Mouse (Mus musculus): ENCODE measurements at regions not wholly inside any gene's neighbourhood (a gene's known extent, or its start where the extent isn't known, plus 50 kb on each side); places are given as distances from the start of the nearest gene placed in this dataset.
A peak's percentile ranks its signal among the peaks of the same experiment; 100 is the strongest.

DNA sequence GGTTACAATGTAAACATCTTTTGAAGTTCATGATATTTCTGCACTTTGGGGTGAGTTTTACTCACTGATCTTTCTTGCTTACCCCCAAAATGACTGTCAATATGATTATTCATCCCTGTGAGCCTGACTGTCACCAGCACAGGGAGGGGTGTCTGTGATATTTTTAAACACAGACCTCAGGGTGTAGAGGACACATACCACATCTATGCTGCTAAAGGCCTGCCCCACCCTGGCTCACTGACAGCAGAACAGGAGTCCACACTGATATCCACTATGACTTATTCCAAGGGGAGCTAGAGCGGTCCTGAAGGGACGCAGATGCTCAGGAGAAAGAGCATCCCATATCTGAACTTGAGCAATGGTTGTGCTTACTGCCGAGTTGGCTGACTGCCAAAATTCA lies 135.1 kb downstream of the Cog6 start:
- Histone ChIP-seq H3K36me3 (ENCODE audit: control insufficient read depth, insufficient read depth, low read length) (no peaks in the 10 kb centered on the region), H3K27ac (ENCODE audit: insufficient read depth, low read depth, low read length) (no peak overlapping the region), H3K27me3 (replicated peaks; ENCODE audit: control insufficient read depth, insufficient read depth, low read length) (no peaks in the 10 kb centered on the region), H3K4me3 (ENCODE audit: insufficient read depth, low read depth, low read length) (no peak overlapping the region), H3K4me1 (ENCODE audit: control insufficient read depth, insufficient read depth, low read length) (no peaks in the 10 kb centered on the region)
- TF ChIP-seq POLR2A (IDR thresholded peaks at IDR 0.05; ENCODE audit: low read depth, low read length) = no peak
- no peak for TF ChIP-seq CTCF (conservative IDR thresholded peaks at IDR 0.05; ENCODE audit: insufficient read depth, insufficient read length, low read depth, low read length)
- no peak for DNase-seq
- 82% methylated on average over 3 of the region's 3 CpGs for WGBS

DNA sequence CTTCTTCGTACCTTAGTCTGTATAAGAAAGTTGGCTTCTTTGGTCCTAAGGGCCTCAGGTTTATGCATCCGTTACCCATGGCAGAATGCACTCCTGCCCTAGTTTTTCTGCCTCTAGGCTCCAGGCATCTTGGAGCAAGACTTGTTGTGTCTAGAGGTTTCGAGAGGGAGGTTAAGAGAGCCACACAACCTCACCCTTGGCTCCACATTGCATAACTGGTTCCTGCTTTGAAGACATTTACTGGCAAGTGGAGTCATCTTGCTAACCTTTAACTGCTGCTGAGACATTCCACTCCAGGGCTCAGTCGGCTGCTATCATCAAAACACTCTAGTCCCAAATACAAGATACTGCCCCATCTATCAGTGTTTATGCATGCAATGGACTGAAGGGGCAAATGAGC lies 135.9 kb downstream of the Cog6 start:
- no peak overlapping the region for H3K27ac ChIP-seq (ENCODE audit: insufficient read depth, low read depth, low read length)
- H3K4me1 ChIP-seq (ENCODE audit: control insufficient read depth, insufficient read depth, low read length) = no peaks in the 10 kb centered on the region
- no peaks in the 10 kb centered on the region for H3K36me3 ChIP-seq (ENCODE audit: control insufficient read depth, insufficient read depth, low read length)
- H3K27me3 ChIP-seq (replicated peaks; ENCODE audit: control insufficient read depth, insufficient read depth, low read length) = no peaks in the 10 kb centered on the region
- WGBS = 68% methylated on average over 4 of the region's 4 CpGs
- no peak for TF ChIP-seq CTCF (conservative IDR thresholded peaks at IDR 0.05; ENCODE audit: insufficient read depth, insufficient read length, low read depth, low read length)
- no peak for TF ChIP-seq POLR2A (IDR thresholded peaks at IDR 0.05; ENCODE audit: low read depth, low read length)
- no peak overlapping the region for H3K4me3 ChIP-seq (ENCODE audit: insufficient read depth, low read depth, low read length)
- peak; percentile 21 for DNase-seq

DNA sequence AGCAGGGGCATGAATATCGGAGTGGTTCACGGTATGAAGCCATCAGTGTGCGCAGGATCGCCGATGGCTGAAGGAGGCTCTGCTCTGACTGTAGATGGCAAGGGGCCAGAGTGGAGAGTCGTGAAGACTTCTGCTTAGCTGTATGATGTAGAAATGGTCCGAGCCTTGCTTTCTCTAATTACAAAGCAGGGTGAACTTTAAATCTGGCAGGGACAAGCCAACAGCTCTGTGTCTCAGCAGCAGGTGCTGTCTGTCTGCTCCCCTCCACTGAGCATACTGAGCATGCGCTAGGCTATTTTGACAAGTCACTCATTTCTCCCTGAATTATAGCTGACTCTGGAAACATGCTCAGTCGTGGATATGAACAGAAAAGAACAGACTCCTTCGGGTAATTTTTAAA lies 137.3 kb downstream of the Cog6 start:
- Histone ChIP-seq H3K27ac (ENCODE audit: insufficient read depth, low read depth, low read length) (no peak overlapping the region), H3K36me3 (ENCODE audit: control insufficient read depth, insufficient read depth, low read length) (no peaks in the 10 kb centered on the region), H3K4me1 (ENCODE audit: control insufficient read depth, insufficient read depth, low read length) (no peaks in the 10 kb centered on the region), H3K4me3 (ENCODE audit: insufficient read depth, low read depth, low read length) (no peak overlapping the region), H3K27me3 (replicated peaks; ENCODE audit: control insufficient read depth, insufficient read depth, low read length) (no peaks in the 10 kb centered on the region)
- TF ChIP-seq POLR2A (IDR thresholded peaks at IDR 0.05; ENCODE audit: low read depth, low read length) (no peak), CTCF (conservative IDR thresholded peaks at IDR 0.05; ENCODE audit: insufficient read depth, insufficient read length, low read depth, low read length) (no peak)
- DNase-seq = no peak
- 60% methylated on average over 10 of the region's 10 CpGs for WGBS

DNA sequence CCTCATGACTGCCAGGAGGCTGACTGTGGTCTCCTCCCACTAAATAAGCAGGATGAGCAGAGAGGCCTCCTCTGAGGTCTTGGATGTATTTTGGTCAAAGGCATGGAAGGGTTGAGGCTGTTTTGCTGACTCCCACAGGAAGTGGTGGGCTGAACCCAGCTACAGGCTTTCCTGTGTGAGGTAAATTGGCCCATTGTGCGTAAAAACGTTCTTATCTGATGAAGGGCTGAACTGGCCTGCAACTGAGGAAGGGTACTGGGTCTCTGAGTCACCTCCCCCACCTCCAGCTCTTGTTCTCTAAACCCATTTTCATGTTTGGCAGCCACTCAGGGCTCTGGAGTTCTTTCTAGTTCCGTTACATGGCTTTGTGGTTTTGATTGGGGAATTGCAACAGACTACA lies 138.7 kb downstream of the Cog6 start:
- no peaks in the 10 kb centered on the region for H3K4me1 ChIP-seq (ENCODE audit: control insufficient read depth, insufficient read depth, low read length)
- H3K4me3 ChIP-seq (ENCODE audit: insufficient read depth, low read depth, low read length) = no peak overlapping the region
- 56% methylated on average over 3 of the region's 3 CpGs for WGBS
- peak; percentile 21 for DNase-seq
- no peak for TF ChIP-seq POLR2A (IDR thresholded peaks at IDR 0.05; ENCODE audit: low read depth, low read length)
- no peaks in the 10 kb centered on the region for H3K36me3 ChIP-seq (ENCODE audit: control insufficient read depth, insufficient read depth, low read length)
- no peaks in the 10 kb centered on the region for H3K27me3 ChIP-seq (replicated peaks; ENCODE audit: control insufficient read depth, insufficient read depth, low read length)
- no peak overlapping the region for H3K27ac ChIP-seq (ENCODE audit: insufficient read depth, low read depth, low read length)

DNA sequence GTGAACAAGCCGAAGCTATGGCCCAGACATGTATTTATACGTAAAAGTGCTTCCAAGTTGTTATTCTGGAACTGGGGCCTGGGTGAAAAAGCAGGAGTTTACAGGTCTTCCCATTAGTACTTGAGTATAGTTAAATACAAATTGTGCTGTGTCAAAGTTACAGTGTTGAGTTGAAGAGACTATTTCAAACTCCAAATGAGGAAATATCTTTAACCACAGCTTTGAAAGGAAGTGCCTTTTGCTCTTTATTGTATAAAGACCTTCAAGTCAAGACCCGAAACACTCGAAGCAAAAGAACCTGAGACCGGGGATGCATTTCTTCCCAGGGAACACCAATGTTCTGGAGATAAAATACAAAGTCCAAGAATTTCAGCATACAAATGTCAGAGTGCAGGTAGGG lies 144.8 kb downstream of the Cog6 start:
- WGBS = 73% methylated on average over 5 of the region's 5 CpGs
- no peaks in the 10 kb centered on the region for H3K27me3 ChIP-seq (replicated peaks; ENCODE audit: control insufficient read depth, insufficient read depth, low read length)
- no peaks in the 10 kb centered on the region for H3K4me1 ChIP-seq (ENCODE audit: control insufficient read depth, insufficient read depth, low read length)
- H3K4me3 ChIP-seq (ENCODE audit: insufficient read depth, low read depth, low read length) = no peak overlapping the region
- TF ChIP-seq CTCF (conservative IDR thresholded peaks at IDR 0.05; ENCODE audit: insufficient read depth, insufficient read length, low read depth, low read length) = no peak
- TF ChIP-seq POLR2A (IDR thresholded peaks at IDR 0.05; ENCODE audit: low read depth, low read length) = no peak
- no peak overlapping the region for H3K27ac ChIP-seq (ENCODE audit: insufficient read depth, low read depth, low read length)
- H3K36me3 ChIP-seq (ENCODE audit: control insufficient read depth, insufficient read depth, low read length) = no peaks in the 10 kb centered on the region
- no peak for DNase-seq

DNA sequence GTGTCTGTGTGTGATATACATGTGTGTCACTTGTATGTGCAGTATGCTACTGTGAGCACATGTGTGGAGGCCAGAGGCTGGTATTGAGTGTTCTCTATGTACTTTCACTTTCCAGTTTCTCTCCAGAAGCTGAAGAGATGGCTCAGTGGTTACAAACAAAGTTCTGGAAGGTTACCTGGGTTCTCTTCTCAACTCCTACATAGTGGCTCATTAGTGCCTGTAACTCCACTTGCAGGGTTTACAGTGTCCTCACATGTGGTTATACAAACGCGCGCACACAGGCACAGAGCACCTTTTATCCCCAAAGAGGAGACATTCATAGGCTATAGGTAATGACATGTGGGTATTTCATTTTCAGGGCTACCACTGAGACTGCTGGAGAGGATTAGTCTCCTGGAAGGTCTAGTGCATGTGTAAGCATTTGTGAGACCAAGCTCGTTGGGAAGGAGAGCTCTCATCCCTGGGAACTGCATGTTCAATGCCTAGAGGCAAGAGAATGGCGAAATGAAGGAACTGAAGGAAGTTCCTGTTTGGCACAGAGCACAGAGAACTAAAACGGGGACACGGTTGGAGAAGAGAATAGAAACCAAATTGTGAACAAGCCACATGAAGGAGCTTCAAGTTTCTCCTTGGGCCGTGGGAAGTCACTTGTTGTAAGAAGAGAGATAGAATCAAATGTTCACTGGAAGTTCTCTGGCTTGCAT lies 153.7 kb downstream of the Cog6 start:
- TF ChIP-seq CTCF (conservative IDR thresholded peaks at IDR 0.05; ENCODE audit: insufficient read depth, insufficient read length, low read depth, low read length) = no peak
- no peak for TF ChIP-seq POLR2A (IDR thresholded peaks at IDR 0.05; ENCODE audit: low read depth, low read length)
- Histone ChIP-seq H3K36me3 (ENCODE audit: control insufficient read depth, insufficient read depth, low read length) (no peaks in the 10 kb centered on the region), H3K27ac (ENCODE audit: insufficient read depth, low read depth, low read length) (no peak overlapping the region), H3K4me3 (ENCODE audit: insufficient read depth, low read depth, low read length) (no peak overlapping the region), H3K27me3 (replicated peaks; ENCODE audit: control insufficient read depth, insufficient read depth, low read length) (no peaks in the 10 kb centered on the region), H3K4me1 (ENCODE audit: control insufficient read depth, insufficient read depth, low read length) (no peaks in the 10 kb centered on the region)
- no peak for DNase-seq
- WGBS = 78% methylated on average over 8 of the region's 8 CpGs

DNA sequence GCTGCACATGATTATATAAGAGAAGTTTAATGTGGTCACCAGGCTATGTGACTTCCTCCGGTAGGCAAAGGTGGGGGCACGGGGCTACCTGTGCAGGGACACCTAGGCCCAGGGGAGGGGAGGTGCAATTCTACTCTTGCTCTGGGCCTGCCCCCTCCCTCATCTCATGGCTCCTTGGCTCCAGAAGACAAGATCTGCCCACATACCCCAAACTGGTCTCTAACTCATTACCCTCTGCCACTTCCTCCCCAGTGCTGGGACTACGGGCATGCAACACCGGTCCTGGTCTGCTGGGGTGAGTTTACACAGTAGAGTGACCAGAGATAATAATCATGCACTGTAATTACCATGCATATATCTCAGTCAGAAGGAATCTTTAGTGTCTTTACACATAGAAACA lies 155.0 kb downstream of the Cog6 start:
- Histone ChIP-seq H3K4me1 (ENCODE audit: control insufficient read depth, insufficient read depth, low read length) (no peaks in the 10 kb centered on the region), H3K27me3 (replicated peaks; ENCODE audit: control insufficient read depth, insufficient read depth, low read length) (no peaks in the 10 kb centered on the region), H3K27ac (ENCODE audit: insufficient read depth, low read depth, low read length) (no peak overlapping the region), H3K36me3 (ENCODE audit: control insufficient read depth, insufficient read depth, low read length) (no peaks in the 10 kb centered on the region), H3K4me3 (ENCODE audit: insufficient read depth, low read depth, low read length) (no peak overlapping the region)
- DNase-seq = no peak
- 71% methylated on average over 4 of the region's 4 CpGs for WGBS
- no peak for TF ChIP-seq CTCF (conservative IDR thresholded peaks at IDR 0.05; ENCODE audit: insufficient read depth, insufficient read length, low read depth, low read length)
- no peak for TF ChIP-seq POLR2A (IDR thresholded peaks at IDR 0.05; ENCODE audit: low read depth, low read length)

All from kidney, adult 2 months (tissue).